24 mouse cellular contexts compared by ENCODE assay signal in the genomic region with DNA sequence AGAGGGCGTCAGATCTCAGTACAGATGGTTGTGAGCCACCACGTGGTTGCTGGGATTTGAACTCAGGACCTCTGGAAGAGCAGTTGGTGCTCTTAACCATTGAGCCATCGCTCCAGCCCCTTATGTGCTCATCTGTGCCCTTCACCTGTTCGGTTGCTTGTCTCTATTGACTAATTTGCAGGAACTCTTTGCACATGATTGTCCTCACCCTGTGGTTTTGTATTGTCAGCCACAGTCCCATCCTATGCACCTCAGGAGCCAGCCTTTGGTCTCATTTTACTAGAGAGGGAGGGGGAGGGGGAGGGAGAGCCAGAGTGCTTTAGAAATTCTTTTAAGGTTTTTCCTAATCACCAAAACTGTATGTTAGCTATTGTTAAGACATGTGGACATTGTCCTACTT.
"Had no signal": no experiment of that assay in that cellular context is flagged by ENCODE, and none has a peak within 500 bp of the region (broad histone marks: within the 10 kb centered on the region; RNA-seq: fewer than 3 reads in every experiment).

No protein-coding gene starts in this region.

- H3K9ac ChIP-seq: intestine, embryonic 15.5 days; limb, embryonic 12.5 days; limb, embryonic 15.5 days; liver, embryonic 13.5 days; lung, embryonic 15.5 days; midbrain, embryonic 12.5 days; midbrain, embryonic 15.5 days; neural tube, embryonic 12.5 days; neural tube, embryonic 15.5 days had no signal

- H3K36me3 ChIP-seq: intestine, embryonic 15.5 days; limb, embryonic 12.5 days; limb, embryonic 15.5 days; liver, embryonic 13.5 days; lung, embryonic 15.5 days; midbrain, embryonic 12.5 days; midbrain, embryonic 15.5 days; neural tube, embryonic 12.5 days; neural tube, embryonic 15.5 days had no signal

- H3K4me3 ChIP-seq: intestine, embryonic 15.5 days; limb, embryonic 12.5 days; limb, embryonic 15.5 days; liver, embryonic 13.5 days; lung, embryonic 15.5 days; midbrain, embryonic 12.5 days; midbrain, embryonic 15.5 days; neural tube, embryonic 12.5 days; neural tube, embryonic 15.5 days had no signal

- DNase-seq: kidney, adult 18-20 months; kidney, adult 9 months; kidney, postnatal 25 days; left cerebral cortex, postnatal 4 days; liver, embryonic 13.5 days; lung, adult 18-20 months; lung, postnatal 10 days; lung, postnatal 36 days; right cerebral cortex, adult 18-20 months; right cerebral cortex, postnatal 14 days; right cerebral cortex, postnatal 4 days; thymus, adult 2 months; thymus, postnatal 14 days; thymus, postnatal 4 days had no signal

- H3K9me3 ChIP-seq: intestine, embryonic 15.5 days; limb, embryonic 12.5 days; limb, embryonic 15.5 days; liver, embryonic 13.5 days; lung, embryonic 15.5 days; midbrain, embryonic 12.5 days; midbrain, embryonic 15.5 days; neural tube, embryonic 12.5 days; neural tube, embryonic 15.5 days had no signal

- H3K27ac ChIP-seq: intestine, embryonic 15.5 days; kidney, postnatal 0 days; limb, embryonic 12.5 days; limb, embryonic 15.5 days; liver, embryonic 13.5 days; lung, embryonic 15.5 days; midbrain, embryonic 12.5 days; midbrain, embryonic 15.5 days; neural tube, embryonic 12.5 days; neural tube, embryonic 15.5 days; stomach, postnatal 0 days had no signal

- H3K4me2 ChIP-seq: intestine, embryonic 15.5 days; limb, embryonic 12.5 days; limb, embryonic 15.5 days; liver, embryonic 13.5 days; lung, embryonic 15.5 days; midbrain, embryonic 12.5 days; midbrain, embryonic 15.5 days; neural tube, embryonic 12.5 days; neural tube, embryonic 15.5 days had no signal

- ATAC-seq: intestine, embryonic 15.5 days; midbrain, embryonic 15.5 days had no signal

- H3K27me3 ChIP-seq: intestine, embryonic 15.5 days; limb, embryonic 12.5 days; limb, embryonic 15.5 days; liver, embryonic 13.5 days; lung, embryonic 15.5 days; midbrain, embryonic 15.5 days; neural tube, embryonic 12.5 days; neural tube, embryonic 15.5 days had no signal

- H3K4me1 ChIP-seq: intestine, embryonic 15.5 days; limb, embryonic 12.5 days; limb, embryonic 15.5 days; liver, embryonic 13.5 days; lung, embryonic 15.5 days; midbrain, embryonic 12.5 days; midbrain, embryonic 15.5 days; neural tube, embryonic 12.5 days; neural tube, embryonic 15.5 days had no signal
